Mouse (Mus musculus) intestine, postnatal 0 days (tissue): Measurements from ENCODE around the gene Rgs18. TPM values are rescaled to one million over a fixed set of nuclear protein-coding genes. Genes with fewer than 3 reads are reported as not detected.

Experiments
- ATAC-seq: fragments of 200-750 bp; cut with Nextera tagmentation; 2 replicates; pipeline ENCODE4 v1.8.0; 2017; ENCODE audit warnings: mild to moderate bottlenecking, moderate TSS enrichment, moderate library complexity
- H3K27ac ChIP-seq: fragments of 300-500 bp; sonication (generic); 2 replicates; pipeline ENCODE4 v1.5.1; 2014; ENCODE audit warnings: mild to moderate bottlenecking, low read depth, low read length, moderate library complexity
- H3K27me3 ChIP-seq: fragments of 300-500 bp; sonication (generic); replicated peaks from 2 replicates; pipeline ENCODE4 v1.6.1; 2014; ENCODE audit warnings: low read length, mixed read lengths; ENCODE audit not compliant: control insufficient read depth, insufficient read depth
- H3K36me3 ChIP-seq: fragments of 300-500 bp; sonication (generic); 2 replicates; pipeline ENCODE4 v1.6.1; 2014; ENCODE audit warnings: mild to moderate bottlenecking, moderate library complexity; ENCODE audit not compliant: control insufficient read depth, insufficient read depth
- H3K4me1 ChIP-seq: fragments of 300-500 bp; sonication (generic); replicated peaks from 2 replicates; pipeline ENCODE4 v1.6.1; 2014; ENCODE audit warnings: antibody characterized with exemption, low read length, mixed read lengths; ENCODE audit not compliant: control insufficient read depth, insufficient read depth
- H3K4me2 ChIP-seq: fragments of 300-500 bp; sonication (generic); replicated peaks from 2 replicates; pipeline ENCODE4 v1.6.1; 2014; ENCODE audit warnings: low read depth, mild to moderate bottlenecking, moderate library complexity
- H3K4me3 ChIP-seq: fragments of 300-500 bp; sonication (generic); 2 replicates; pipeline ENCODE4 v1.5.1; 2014; ENCODE audit warnings: low read depth, low read length
- H3K9ac ChIP-seq: fragments of 300-500 bp; sonication (generic); 2 replicates; pipeline ENCODE4 v1.6.1; 2014; ENCODE audit warnings: mild to moderate bottlenecking, low read depth, low read length
- H3K9me3 ChIP-seq: fragments of 300-500 bp; sonication (generic); 2 replicates; pipeline ENCODE4 v1.6.1; 2016; ENCODE audit warnings: mixed run types; ENCODE audit not compliant: control insufficient read depth
- CTCF ChIP-seq: sonication (generic); IDR thresholded peaks from 2 replicates; pipeline ENCODE4 v1.5.1; 2016; ENCODE audit warnings: low read depth, mild to moderate bottlenecking, control low read depth, antibody characterized with exemption, moderate library complexity
- WGBS: fragments of 180-500 bp; shearing (Covaris S2); extraction: QIAGEN DNeasy Blood & Tissue Kit; methylation state at CpG from one replicate; pipeline ENCODE4 v1.1.7; 2014; 5-methylcytosine and 5-hydroxymethylcytosine counted together
- polyA plus RNA-seq: library from polyadenylated mRNA; unstranded; fragments of >200 nt; fragmentation: Nextera tagmentation; extraction: Ambion mirVana; gene quantifications from 2 replicates; pipeline ENCODE4 v1.2.1, GENCODE M21; 2015

Gene Rgs18
- polyA plus RNA-seq, 1 experiment from 2014 or later, result 0.44 TPM

DNA sequence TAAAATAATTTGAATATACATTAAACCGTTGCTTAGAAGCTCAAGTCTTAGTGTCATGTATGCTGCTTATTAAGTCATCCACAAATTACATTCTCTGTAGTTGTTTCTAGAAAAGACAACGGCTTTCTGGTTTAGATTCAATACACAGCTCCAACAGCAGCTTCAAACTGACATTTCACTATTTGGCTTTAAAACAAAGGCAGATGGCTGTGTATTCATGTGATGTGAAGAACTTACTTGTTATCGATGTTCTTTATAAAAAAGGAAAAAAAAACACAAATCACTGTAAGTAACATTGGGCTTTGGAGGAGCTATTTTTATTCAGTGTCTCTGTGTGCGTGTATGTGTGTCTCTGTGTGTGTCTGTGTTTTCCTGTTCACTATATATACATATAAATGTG lies 54.5 kb downstream of the Rgs18 start:
- Histone ChIP-seq H3K9me3 (no peaks in the 10 kb centered on the region), H3K4me1 (no peaks in the 10 kb centered on the region), H3K27ac (no peak overlapping the region), H3K27me3 (no peaks in the 10 kb centered on the region), H3K9ac (no peak overlapping the region), H3K36me3 (no peaks in the 10 kb centered on the region), H3K4me3 (no peak overlapping the region), H3K4me2 (no peak overlapping the region)
- TF ChIP-seq CTCF, result no peak
- 79% methylated on average over 4 of the region's 4 CpGs for WGBS
- ATAC-seq, result no peak

DNA sequence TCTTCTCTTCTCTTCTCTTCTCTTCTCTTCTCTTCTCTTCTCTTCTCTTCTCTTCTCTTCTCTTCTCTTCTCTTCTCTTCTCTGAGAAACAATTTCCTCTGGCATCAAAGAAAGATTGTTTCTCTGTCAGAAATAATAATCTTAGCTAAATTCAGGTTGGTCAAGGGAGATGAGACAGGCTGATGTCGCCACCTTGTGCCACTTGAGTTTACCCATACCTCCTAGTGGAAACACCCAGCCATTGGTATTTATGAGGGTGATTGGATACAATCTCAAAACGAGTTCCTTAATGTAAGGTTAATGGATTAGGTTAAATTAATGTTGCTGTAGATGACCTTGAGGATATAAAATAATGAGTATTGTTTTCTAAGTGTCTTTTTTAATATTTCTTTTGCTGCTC lies 70.9 kb downstream of the Rgs18 start:
- WGBS, result 44% methylated on average over 2 of the region's 2 CpGs
- no peak overlapping the region for H3K9ac ChIP-seq
- no peaks in the 10 kb centered on the region for H3K27me3 ChIP-seq
- no peak overlapping the region for H3K4me2 ChIP-seq
- no peak for TF ChIP-seq CTCF
- H3K27ac ChIP-seq, result no peak overlapping the region
- no peak overlapping the region for H3K4me3 ChIP-seq
- no peaks in the 10 kb centered on the region for H3K9me3 ChIP-seq
- no peak for ATAC-seq
- no peaks in the 10 kb centered on the region for H3K36me3 ChIP-seq
- no peaks in the 10 kb centered on the region for H3K4me1 ChIP-seq

Other genes with a start within 250 kb of the Rgs18 start
- gene Rgs21, start 207.8 kb downstream of the Rgs18 start, polyA plus RNA-seq, result not detected in 2 replicates